Mouse (Mus musculus): ENCODE measurements around the gene Tdo2. TPM values are rescaled to one million over a fixed set of nuclear protein-coding genes. Genes with fewer than 3 reads are reported as not detected.

Gene Tdo2
- total RNA-seq, 1 experiment: not detected

DNA sequence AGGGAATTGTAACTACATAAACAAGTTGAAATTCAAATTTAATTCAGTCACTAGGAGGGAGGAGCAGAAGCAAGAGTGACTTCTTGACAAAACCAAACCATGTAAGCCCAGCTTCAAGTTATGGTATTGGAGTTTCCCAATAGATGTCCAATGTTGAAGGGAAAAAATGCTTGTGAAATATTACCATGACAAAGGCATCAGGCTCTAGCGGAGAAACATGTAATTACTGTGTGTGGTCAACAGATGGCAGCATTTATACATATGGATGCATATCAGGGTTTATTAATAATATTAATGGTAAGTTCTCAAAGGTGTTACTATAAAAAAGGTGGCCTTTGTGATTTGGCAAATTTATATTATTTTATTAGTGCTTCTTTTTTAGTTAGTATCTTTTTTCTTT is 20.0 kb upstream of the Tdo2 start:
- Histone ChIP-seq H3K9me3 (ENCODE audit: control insufficient read depth, insufficient read depth, low read depth, low read length) (no peaks in the 10 kb centered on the region), H3K27ac (ENCODE audit: insufficient read depth, low read depth, low read length, poor library complexity, severe bottlenecking) (no peak overlapping the region), H3K9ac (ENCODE audit: insufficient read depth, low read depth, low read length, poor library complexity, severe bottlenecking) (no peak overlapping the region), H3K36me3 (ENCODE audit: control insufficient read depth, insufficient read depth, low read length, poor library complexity, severe bottlenecking) (no peaks in the 10 kb centered on the region), H3K4me3 (ENCODE audit: insufficient read depth in 1 of 2, low read depth in 1 of 2, low read length in 2 of 2, poor library complexity in 1 of 2, severe bottlenecking in 1 of 2) (no peak overlapping the region), H3K4me1 (ENCODE audit: control insufficient read depth in 2 of 2, insufficient read depth in 2 of 2, low read length in 2 of 2, poor library complexity in 1 of 2) (no peaks in the 10 kb centered on the region)
- no peak for TF ChIP-seq ZC3H11A (IDR thresholded peaks at IDR 0.05; ENCODE audit: borderline replicate concordance, low read depth, low read length)
- no peak for TF ChIP-seq HCFC1 (IDR thresholded peaks at IDR 0.05; ENCODE audit: borderline replicate concordance, insufficient read depth, low read length)
- TF ChIP-seq MAFK (IDR thresholded peaks at IDR 0.05; ENCODE audit: insufficient read depth, low read depth, low read length): no peak
- TF ChIP-seq CHD2 (IDR thresholded peaks at IDR 0.05; ENCODE audit: low read depth, low read length): no peak
- TF ChIP-seq ZNF384 (IDR thresholded peaks at IDR 0.05; ENCODE audit: low read depth, low read length): no peak
- in situ Hi-C loops (cut with MboI; ENCODE audit: low sequenced_read_pairs in 2 of 2, unreplicated experiment in 2 of 2): no loop called here
- no peak for DNase-seq (ENCODE audit: low read depth, low spot score)

- DNase-seq (ENCODE audit: low read depth, low spot score): no peak
- Histone ChIP-seq H3K36me3 (ENCODE audit: control insufficient read depth, insufficient read depth, low read length, poor library complexity, severe bottlenecking) (no peaks in the 10 kb centered on the region), H3K9me3 (ENCODE audit: control insufficient read depth, insufficient read depth, low read depth, low read length) (no peaks in the 10 kb centered on the region), H3K4me3 (ENCODE audit: insufficient read depth in 1 of 2, low read depth in 1 of 2, low read length in 2 of 2, poor library complexity in 1 of 2, severe bottlenecking in 1 of 2) (no peak overlapping the region), H3K27ac (ENCODE audit: insufficient read depth, low read depth, low read length, poor library complexity, severe bottlenecking) (no peak overlapping the region), H3K9ac (ENCODE audit: insufficient read depth, low read depth, low read length, poor library complexity, severe bottlenecking) (no peak overlapping the region), H3K4me1 (ENCODE audit: control insufficient read depth in 2 of 2, insufficient read depth in 2 of 2, low read length in 2 of 2, poor library complexity in 1 of 2) (no peaks in the 10 kb centered on the region)
- TF ChIP-seq ZNF384 (IDR thresholded peaks at IDR 0.05; ENCODE audit: low read depth, low read length): no peak
- TF ChIP-seq MAFK (IDR thresholded peaks at IDR 0.05; ENCODE audit: insufficient read depth, low read depth, low read length): no peak
- TF ChIP-seq CHD2 (IDR thresholded peaks at IDR 0.05; ENCODE audit: low read depth, low read length): no peak
- no peak for TF ChIP-seq ZC3H11A (IDR thresholded peaks at IDR 0.05; ENCODE audit: borderline replicate concordance, low read depth, low read length)
- no peak for TF ChIP-seq HCFC1 (IDR thresholded peaks at IDR 0.05; ENCODE audit: borderline replicate concordance, insufficient read depth, low read length)
- in situ Hi-C loops (cut with MboI; ENCODE audit: low sequenced_read_pairs in 2 of 2, unreplicated experiment in 2 of 2): no loop called here
Measured at GRCm38 (mm10) chr3:81995371-81995770, 19.4 kb upstream of the Tdo2 start.

DNA sequence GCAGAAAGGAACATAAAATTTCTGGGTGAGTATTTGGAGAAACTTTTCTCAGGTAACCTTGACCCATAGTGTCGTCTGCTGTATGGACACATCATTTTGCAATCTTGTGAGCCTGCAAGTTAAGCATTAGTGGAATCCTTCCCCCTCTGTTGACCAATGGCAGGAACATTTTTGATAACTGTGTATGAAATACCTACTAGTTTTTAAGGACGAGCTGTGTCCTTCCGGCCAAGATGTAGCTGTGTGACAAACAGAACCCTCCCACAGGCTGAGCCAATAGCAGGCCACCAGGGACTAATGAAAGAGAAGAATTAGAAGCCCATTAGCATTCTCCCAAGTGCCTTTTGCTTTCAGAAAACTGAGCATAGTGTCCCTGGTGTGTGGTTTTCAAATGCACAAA is 14.5 kb upstream of the Tdo2 start:
- Histone ChIP-seq H3K9me3 (ENCODE audit: control insufficient read depth, insufficient read depth, low read depth, low read length) (no peaks in the 10 kb centered on the region), H3K4me3 (ENCODE audit: insufficient read depth in 1 of 2, low read depth in 1 of 2, low read length in 2 of 2, poor library complexity in 1 of 2, severe bottlenecking in 1 of 2) (no peak overlapping the region), H3K4me1 (ENCODE audit: control insufficient read depth in 2 of 2, insufficient read depth in 2 of 2, low read length in 2 of 2, poor library complexity in 1 of 2) (no peaks in the 10 kb centered on the region), H3K36me3 (ENCODE audit: control insufficient read depth, insufficient read depth, low read length, poor library complexity, severe bottlenecking) (no peaks in the 10 kb centered on the region), H3K27ac (ENCODE audit: insufficient read depth, low read depth, low read length, poor library complexity, severe bottlenecking) (no peak overlapping the region), H3K9ac (ENCODE audit: insufficient read depth, low read depth, low read length, poor library complexity, severe bottlenecking) (no peak overlapping the region)
- in situ Hi-C loops (cut with MboI; ENCODE audit: low sequenced_read_pairs in 2 of 2, unreplicated experiment in 2 of 2): no loop called here
- DNase-seq (ENCODE audit: low read depth, low spot score): no peak
- TF ChIP-seq MAFK (IDR thresholded peaks at IDR 0.05; ENCODE audit: insufficient read depth, low read depth, low read length) (no peak), HCFC1 (IDR thresholded peaks at IDR 0.05; ENCODE audit: borderline replicate concordance, insufficient read depth, low read length) (no peak), ZC3H11A (IDR thresholded peaks at IDR 0.05; ENCODE audit: borderline replicate concordance, low read depth, low read length) (no peak), CHD2 (IDR thresholded peaks at IDR 0.05; ENCODE audit: low read depth, low read length) (no peak), ZNF384 (IDR thresholded peaks at IDR 0.05; ENCODE audit: low read depth, low read length) (no peak)

DNA sequence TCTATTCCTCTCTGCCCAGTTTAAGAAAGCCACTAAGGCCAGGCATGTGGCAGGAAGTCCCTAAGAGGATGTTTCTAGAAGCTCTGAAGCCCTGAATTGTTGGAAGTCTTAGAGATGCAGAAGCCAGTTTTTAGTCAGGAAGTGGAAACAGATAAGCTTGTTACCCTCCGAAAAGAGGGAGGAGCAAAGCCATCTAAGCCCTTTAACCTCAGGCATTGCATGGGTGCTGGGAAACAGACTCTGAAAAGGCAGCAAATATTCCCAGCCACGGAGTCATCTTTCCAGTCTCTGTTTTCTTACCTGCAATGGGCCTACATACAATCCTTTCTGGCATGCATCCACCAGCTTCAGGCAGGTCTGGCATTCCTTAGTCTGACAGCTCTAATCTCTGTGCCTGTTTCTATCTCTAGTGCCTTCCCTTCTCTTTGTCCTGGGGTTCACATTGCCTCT is 13.7 kb upstream of the Tdo2 start:
- Histone ChIP-seq H3K36me3 (ENCODE audit: control insufficient read depth, insufficient read depth, low read length, poor library complexity, severe bottlenecking) (no peaks in the 10 kb centered on the region), H3K27ac (ENCODE audit: insufficient read depth, low read depth, low read length, poor library complexity, severe bottlenecking) (no peak overlapping the region), H3K4me1 (ENCODE audit: control insufficient read depth in 2 of 2, insufficient read depth in 2 of 2, low read length in 2 of 2, poor library complexity in 1 of 2) (no peaks in the 10 kb centered on the region), H3K4me3 (ENCODE audit: insufficient read depth in 1 of 2, low read depth in 1 of 2, low read length in 2 of 2, poor library complexity in 1 of 2, severe bottlenecking in 1 of 2) (no peak overlapping the region), H3K9me3 (ENCODE audit: control insufficient read depth, insufficient read depth, low read depth, low read length) (no peaks in the 10 kb centered on the region), H3K9ac (ENCODE audit: insufficient read depth, low read depth, low read length, poor library complexity, severe bottlenecking) (no peak overlapping the region)
- no peak for DNase-seq (ENCODE audit: low read depth, low spot score)
- in situ Hi-C loops (cut with MboI; ENCODE audit: low sequenced_read_pairs in 2 of 2, unreplicated experiment in 2 of 2): no loop called here
- TF ChIP-seq CHD2 (IDR thresholded peaks at IDR 0.05; ENCODE audit: low read depth, low read length) (no peak), ZC3H11A (IDR thresholded peaks at IDR 0.05; ENCODE audit: borderline replicate concordance, low read depth, low read length) (no peak), MAFK (IDR thresholded peaks at IDR 0.05; ENCODE audit: insufficient read depth, low read depth, low read length) (no peak), ZNF384 (IDR thresholded peaks at IDR 0.05; ENCODE audit: low read depth, low read length) (no peak), HCFC1 (IDR thresholded peaks at IDR 0.05; ENCODE audit: borderline replicate concordance, insufficient read depth, low read length) (no peak)

DNA sequence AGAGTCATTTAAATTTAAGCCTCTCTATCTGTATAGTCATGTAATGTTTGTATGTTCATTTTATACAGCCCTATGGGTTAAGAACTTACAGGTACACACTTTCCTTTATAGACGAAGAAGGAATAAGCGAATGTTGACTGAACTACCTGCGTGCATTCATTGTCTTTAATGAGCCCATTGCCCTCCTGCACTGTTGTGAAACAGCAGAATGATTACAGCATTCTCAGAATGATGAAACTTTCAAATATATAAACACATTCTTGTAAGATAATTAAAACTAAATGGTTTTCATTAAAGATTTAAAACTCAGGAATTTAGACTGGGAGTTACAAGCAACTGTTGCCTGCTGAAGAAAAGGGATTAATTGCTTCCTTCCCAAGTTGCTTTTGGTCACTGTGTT is 11.6 kb upstream of the Tdo2 start:
- TF ChIP-seq ZNF384 (IDR thresholded peaks at IDR 0.05; ENCODE audit: low read depth, low read length): no peak
- no peak for TF ChIP-seq CHD2 (IDR thresholded peaks at IDR 0.05; ENCODE audit: low read depth, low read length)
- no peak for TF ChIP-seq HCFC1 (IDR thresholded peaks at IDR 0.05; ENCODE audit: borderline replicate concordance, insufficient read depth, low read length)
- TF ChIP-seq MAFK (IDR thresholded peaks at IDR 0.05; ENCODE audit: insufficient read depth, low read depth, low read length): no peak
- no peak for TF ChIP-seq ZC3H11A (IDR thresholded peaks at IDR 0.05; ENCODE audit: borderline replicate concordance, low read depth, low read length)
- in situ Hi-C loops (cut with MboI; ENCODE audit: low sequenced_read_pairs in 2 of 2, unreplicated experiment in 2 of 2): no loop called here
- Histone ChIP-seq H3K27ac (ENCODE audit: insufficient read depth, low read depth, low read length, poor library complexity, severe bottlenecking) (no peak overlapping the region), H3K4me3 (ENCODE audit: insufficient read depth in 1 of 2, low read depth in 1 of 2, low read length in 2 of 2, poor library complexity in 1 of 2, severe bottlenecking in 1 of 2) (no peak overlapping the region), H3K9ac (ENCODE audit: insufficient read depth, low read depth, low read length, poor library complexity, severe bottlenecking) (no peak overlapping the region), H3K36me3 (ENCODE audit: control insufficient read depth, insufficient read depth, low read length, poor library complexity, severe bottlenecking) (no peaks in the 10 kb centered on the region), H3K4me1 (ENCODE audit: control insufficient read depth in 2 of 2, insufficient read depth in 2 of 2, low read length in 2 of 2, poor library complexity in 1 of 2) (no peaks in the 10 kb centered on the region), H3K9me3 (ENCODE audit: control insufficient read depth, insufficient read depth, low read depth, low read length) (no peaks in the 10 kb centered on the region)
- no peak for DNase-seq (ENCODE audit: low read depth, low spot score)
